Mouse (Mus musculus) C2C12 (cell line): ENCODE results near the gene Kcne2. TPM values are rescaled to one million over a fixed set of nuclear protein-coding genes. Genes with fewer than 3 reads are reported as not detected.

Experiments used
- H3K27me3 ChIP-seq: one replicate; pipeline ENCODE4 v1.6.1; 2011; ENCODE audit not compliant: control insufficient read depth, insufficient read depth, insufficient read length
- H3K36me3 ChIP-seq: one replicate; pipeline ENCODE4 v1.6.1; 2011; ENCODE audit not compliant: control insufficient read depth, insufficient read depth
- H3K4me3 ChIP-seq: one replicate; pipeline ENCODE4 v1.5.1; 2011; ENCODE audit warnings: mild to moderate bottlenecking, control low read depth; ENCODE audit not compliant: poor library complexity, insufficient read depth, severe bottlenecking
- H3K79me2 ChIP-seq: one replicate; pipeline ENCODE4 v1.6.1; 2011; ENCODE audit not compliant: control insufficient read depth, insufficient read depth
- H3K79me3 ChIP-seq: one replicate; pipeline ENCODE4 v1.6.1; 2011; ENCODE audit warnings: low read depth, control low read depth
- H3ac ChIP-seq: one replicate; pipeline ENCODE3; 2011; ENCODE audit warnings: low read depth; ENCODE audit not compliant: control insufficient read depth, insufficient read length
- CEBPB ChIP-seq: IDR thresholded peaks from one replicate; pipeline ENCODE4 v1.6.1; 2011; ENCODE audit warnings: low read depth, mild to moderate bottlenecking, control low read depth, moderate library complexity
- CTCF ChIP-seq: IDR thresholded peaks from one replicate; pipeline ENCODE4 v1.5.1; 2011; ENCODE audit not compliant: control insufficient read depth, insufficient read depth, insufficient read length
- FOSL1 ChIP-seq: IDR thresholded peaks from one replicate; pipeline ENCODE4 v1.8.0; 2011; ENCODE audit warnings: mild to moderate bottlenecking, low read length; ENCODE audit not compliant: poor library complexity, insufficient read depth, severe bottlenecking
- MAX ChIP-seq: IDR thresholded peaks from one replicate; pipeline ENCODE4 v1.6.1; 2011; ENCODE audit warnings: mild to moderate bottlenecking, control low read depth
- MYOD1 ChIP-seq: IDR thresholded peaks from one replicate; pipeline ENCODE4 v1.6.1; 2011; ENCODE audit warnings: low read depth; ENCODE audit not compliant: control insufficient read depth, insufficient read length
- MYOG ChIP-seq: IDR thresholded peaks from one replicate; pipeline ENCODE4 v1.6.1; 2011; ENCODE audit not compliant: control insufficient read depth, insufficient read length; ENCODE audit errors: extremely low read depth
- USF1 ChIP-seq: IDR thresholded peaks from one replicate; pipeline ENCODE4 v1.6.1; 2011; ENCODE audit warnings: low read depth, mild to moderate bottlenecking, control low read depth, moderate library complexity
- polyA plus RNA-seq: library from polyadenylated mRNA; unstranded; fragments of >200 nt; fragmentation: generic; extraction: Trizol; gene quantifications from one replicate; pipeline ENCODE4 v1.2.1, GENCODE M21; 2012; ENCODE audit warnings: missing spikeins

Gene Kcne2
- polyA plus RNA-seq, 1 experiment: not detected

DNA sequence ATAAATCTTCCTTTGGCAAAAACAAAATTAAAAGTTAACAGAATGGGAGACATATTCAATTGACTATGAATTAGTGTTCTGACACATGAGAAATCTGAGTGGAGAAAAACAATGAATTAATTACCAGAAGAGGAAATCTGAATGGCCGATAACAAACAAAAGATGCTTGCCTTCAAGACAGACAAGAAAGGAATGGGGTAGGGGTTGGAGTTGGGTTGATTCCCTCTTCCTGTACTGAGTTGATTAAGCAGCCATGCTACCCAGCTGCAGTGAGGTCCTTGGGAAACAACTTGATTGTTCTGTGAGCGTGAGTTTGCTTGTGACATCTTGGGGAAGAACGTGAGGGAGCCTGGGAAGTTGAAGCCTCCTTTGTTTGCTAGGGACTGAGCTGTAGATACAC lies 37.9 kb upstream of the Kcne2 start:
- Histone ChIP-seq H3K79me2 (no peaks in the 10 kb centered on the region), H3K4me3 (no peak overlapping the region), H3K79me3 (no peaks in the 10 kb centered on the region), H3K27me3 (peaks cover 19% of the 10 kb centered on the region), H3ac (no peak overlapping the region), H3K36me3 (no peaks in the 10 kb centered on the region)
- TF ChIP-seq CTCF (no peak), MYOG (no peak), CEBPB (no peak), MAX (no peak), FOSL1 (no peak), USF1 (no peak), MYOD1 (no peak)

DNA sequence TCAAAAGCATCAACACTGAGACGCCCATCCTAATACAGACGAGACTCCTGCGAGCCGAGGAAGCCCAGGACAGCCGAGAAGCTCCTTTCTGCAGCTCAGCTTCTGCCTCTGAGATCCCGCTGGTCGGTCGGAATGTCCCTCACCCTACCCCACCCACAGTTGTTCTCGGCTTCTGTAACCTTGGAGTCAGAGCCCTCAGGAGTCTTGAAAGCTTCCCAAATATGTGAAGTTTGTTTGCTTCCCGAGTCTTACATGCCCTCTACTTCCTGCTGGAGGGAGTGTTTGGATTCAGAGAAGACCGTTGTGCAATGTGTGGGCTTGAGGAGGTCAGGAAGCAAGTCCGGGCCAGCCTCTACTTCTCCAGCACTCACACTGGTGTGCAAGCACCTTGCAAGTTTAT lies 24.3 kb upstream of the Kcne2 start:
- Histone ChIP-seq H3K4me3 (no peak overlapping the region), H3K27me3 (peaks cover 75% of the 10 kb centered on the region), H3ac (no peak overlapping the region), H3K36me3 (no peaks in the 10 kb centered on the region), H3K79me3 (no peaks in the 10 kb centered on the region), H3K79me2 (no peaks in the 10 kb centered on the region)
- no peak for TF ChIP-seq MYOD1
- no peak for TF ChIP-seq USF1
- no peak for TF ChIP-seq FOSL1
- no peak for TF ChIP-seq CTCF
- no peak for TF ChIP-seq MAX
- no peak for TF ChIP-seq MYOG
- TF ChIP-seq CEBPB: no peak

DNA sequence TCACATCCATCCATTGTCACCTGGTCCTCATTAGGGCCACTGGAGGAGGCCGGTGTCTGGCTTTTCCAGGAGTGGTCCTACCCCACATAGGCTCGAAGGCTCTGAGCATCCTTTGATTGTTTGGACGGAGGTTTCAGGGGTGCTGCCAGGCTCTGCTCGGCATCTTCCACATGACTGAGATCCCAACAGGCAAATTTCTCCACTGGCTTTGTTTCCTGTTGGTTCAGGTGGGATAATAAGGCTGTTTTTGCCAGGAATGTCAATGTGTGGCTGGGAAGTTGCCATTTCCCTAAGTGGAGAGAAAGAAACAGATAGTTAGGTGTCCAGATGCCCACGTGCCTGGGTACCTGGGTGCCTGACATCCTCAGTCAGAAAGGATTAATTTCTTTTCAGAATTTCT lies 17.7 kb upstream of the Kcne2 start:
- peaks cover 50% of the 10 kb centered on the region for H3K27me3 ChIP-seq
- TF ChIP-seq MYOG: no peak
- no peak for TF ChIP-seq USF1
- no peak for TF ChIP-seq CTCF
- TF ChIP-seq CEBPB: no peak
- no peak for TF ChIP-seq FOSL1
- H3K4me3 ChIP-seq: no peak overlapping the region
- H3K79me2 ChIP-seq: no peaks in the 10 kb centered on the region
- H3ac ChIP-seq: no peak overlapping the region
- H3K36me3 ChIP-seq: no peaks in the 10 kb centered on the region
- no peaks in the 10 kb centered on the region for H3K79me3 ChIP-seq

DNA sequence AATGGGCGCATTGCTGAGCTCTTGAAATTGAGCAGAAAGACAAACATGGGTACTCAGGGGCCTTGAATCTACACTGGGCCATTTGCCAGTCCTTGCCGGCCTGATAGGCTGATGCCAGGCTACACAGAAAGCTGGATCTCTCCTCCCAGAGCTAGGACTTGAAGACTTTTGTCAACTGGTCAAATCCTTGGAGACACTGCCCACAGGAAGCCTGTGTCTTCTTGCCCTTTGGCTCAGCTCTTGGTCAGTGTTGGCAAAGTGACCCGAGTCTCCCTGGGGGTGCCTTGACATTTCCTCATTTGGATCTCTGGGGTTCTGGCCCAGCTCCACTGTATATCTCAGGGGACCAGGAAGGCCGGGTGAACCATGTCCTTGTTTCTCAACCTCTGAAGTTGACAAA lies 16.7 kb upstream of the Kcne2 start:
- Histone ChIP-seq H3K79me3 (no peaks in the 10 kb centered on the region), H3K79me2 (no peaks in the 10 kb centered on the region), H3K27me3 (peaks cover 40% of the 10 kb centered on the region), H3K36me3 (no peaks in the 10 kb centered on the region), H3K4me3 (no peak overlapping the region), H3ac (no peak overlapping the region)
- no peak for TF ChIP-seq FOSL1
- TF ChIP-seq MYOG: no peak
- TF ChIP-seq CEBPB: no peak
- no peak for TF ChIP-seq CTCF
- TF ChIP-seq MAX: no peak
- TF ChIP-seq MYOD1: no peak
- no peak for TF ChIP-seq USF1

DNA sequence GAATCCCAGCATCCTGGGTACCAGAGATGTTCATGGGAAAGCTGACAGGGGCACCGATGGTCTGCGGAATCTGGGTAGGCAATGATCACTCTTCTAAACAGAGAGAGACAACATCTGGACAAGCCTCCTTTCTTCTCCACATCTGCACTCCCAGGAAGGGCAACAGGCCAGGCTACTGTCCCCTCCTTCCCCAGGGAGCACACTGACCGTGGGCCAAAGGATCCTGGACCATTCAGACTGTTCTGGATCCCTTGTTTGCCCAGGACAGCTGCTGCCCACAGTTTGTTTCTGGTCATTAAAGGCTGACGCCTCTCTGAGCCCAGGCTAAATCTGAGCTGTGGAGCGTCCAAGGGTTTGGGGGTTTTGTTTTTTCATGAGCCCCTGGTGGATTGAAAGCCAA lies 9.5 kb upstream of the Kcne2 start:
- TF ChIP-seq MAX (no peak), MYOG (no peak), CEBPB (no peak), FOSL1 (no peak), CTCF (no peak), MYOD1 (no peak), USF1 (no peak)
- Histone ChIP-seq H3K79me2 (no peaks in the 10 kb centered on the region), H3K4me3 (no peak overlapping the region), H3K27me3 (peaks cover 11% of the 10 kb centered on the region), H3ac (no peak overlapping the region), H3K79me3 (no peaks in the 10 kb centered on the region), H3K36me3 (no peaks in the 10 kb centered on the region)

- Histone ChIP-seq H3K79me3 (no peaks in the 10 kb centered on the region), H3ac (no peak overlapping the region), H3K79me2 (no peaks in the 10 kb centered on the region), H3K4me3 (no peak overlapping the region), H3K27me3 (peaks cover 7% of the 10 kb centered on the region), H3K36me3 (no peaks in the 10 kb centered on the region)
- no peak for TF ChIP-seq MAX
- no peak for TF ChIP-seq CTCF
- no peak for TF ChIP-seq USF1
- no peak for TF ChIP-seq CEBPB
- no peak for TF ChIP-seq MYOD1
- TF ChIP-seq MYOG: no peak
- TF ChIP-seq FOSL1: no peak
Measured at GRCm38 (mm10) chr16:92285068-92285467, 7.1 kb upstream of the Kcne2 start.
